Mouse (Mus musculus) heart, postnatal 0 days (tissue): ENCODE data around the gene T2. TPM values are rescaled to one million over a fixed set of nuclear protein-coding genes. Genes with fewer than 3 reads are reported as not detected.

Experiments
- ATAC-seq: fragments of 200-750 bp; cut with Nextera tagmentation; 2 replicates; pipeline ENCODE4 v1.8.0; 2017; ENCODE audit warnings: low read depth, moderate number of reproducible peaks, moderate library complexity; ENCODE audit not compliant: insufficient read depth
- DNase-seq: peaks from one replicate; pipeline ENCODE4 v3.0.0-alpha.2; 2016; ENCODE audit warnings: low spot score
- H3K27ac ChIP-seq: fragments of 300-500 bp; sonication (generic); 2 replicates; pipeline ENCODE4 v1.5.1; 2014; ENCODE audit warnings: low read depth, mild to moderate bottlenecking
- H3K27me3 ChIP-seq: fragments of 300-500 bp; sonication (generic); 2 replicates; pipeline ENCODE4 v1.6.1; 2014; ENCODE audit warnings: low read length, mixed read lengths; ENCODE audit not compliant: control insufficient read depth, insufficient read depth
- H3K36me3 ChIP-seq: fragments of 300-500 bp; sonication (generic); replicated peaks from 2 replicates; pipeline ENCODE4 v1.6.1; 2014; ENCODE audit warnings: low read length, mixed read lengths; ENCODE audit not compliant: control insufficient read depth, insufficient read depth
- H3K4me1 ChIP-seq: fragments of 300-500 bp; sonication (generic); 2 replicates; pipeline ENCODE4 v1.6.1; 2014; ENCODE audit warnings: antibody characterized with exemption; ENCODE audit not compliant: control insufficient read depth, insufficient read depth
- H3K4me2 ChIP-seq: fragments of 300-500 bp; sonication (generic); 2 replicates; pipeline ENCODE4 v1.6.1; 2014; ENCODE audit warnings: low read depth, mild to moderate bottlenecking, low read length, moderate library complexity
- H3K4me3 ChIP-seq: fragments of 300-500 bp; sonication (generic); 2 replicates; pipeline ENCODE4 v1.5.1; 2014; ENCODE audit warnings: low read depth, low read length
- H3K9ac ChIP-seq: fragments of 300-500 bp; sonication (generic); replicated peaks from 2 replicates; pipeline ENCODE4 v1.6.1; 2014; ENCODE audit warnings: low read depth, low read length, mixed read lengths
- H3K9me3 ChIP-seq: fragments of 300-500 bp; sonication (generic); replicated peaks from 2 replicates; pipeline ENCODE4 v1.6.1; 2016; ENCODE audit warnings: low read length; ENCODE audit not compliant: control insufficient read depth
- CTCF ChIP-seq: IDR thresholded peaks from 2 replicates; pipeline ENCODE4 v1.5.1; 2016; ENCODE audit warnings: antibody characterized with exemption, control low read depth, low read depth
- EP300 ChIP-seq: IDR thresholded peaks from 2 replicates; pipeline ENCODE4 v1.6.1; 2016; ENCODE audit warnings: antibody characterized with exemption, low read depth
- WGBS: fragments of 180-500 bp; shearing (Covaris S2); extraction: QIAGEN DNeasy Blood & Tissue Kit; methylation state at CpG from one replicate; pipeline ENCODE4 v1.1.7; 2014; 5-methylcytosine and 5-hydroxymethylcytosine counted together
- polyA plus RNA-seq: library from polyadenylated mRNA; unstranded; fragments of >200 nt; fragmentation: Nextera tagmentation; extraction: Ambion mirVana; gene quantifications from 2 replicates; pipeline ENCODE4 v1.2.1, GENCODE M21; 2015
- total RNA-seq: library from RNA; depleted of rRNA; stranded (reverse); fragments of >200 nt; gene quantifications from 2 replicates; pipeline ENCODE4 v1.2.3, GENCODE M21; 2014; ENCODE audit warnings: low replicate concordance

T2 gene
- total and polyA plus RNA-seq, 2 experiments from 2014 or later: 0.19 to 3.7 TPM

DNA sequence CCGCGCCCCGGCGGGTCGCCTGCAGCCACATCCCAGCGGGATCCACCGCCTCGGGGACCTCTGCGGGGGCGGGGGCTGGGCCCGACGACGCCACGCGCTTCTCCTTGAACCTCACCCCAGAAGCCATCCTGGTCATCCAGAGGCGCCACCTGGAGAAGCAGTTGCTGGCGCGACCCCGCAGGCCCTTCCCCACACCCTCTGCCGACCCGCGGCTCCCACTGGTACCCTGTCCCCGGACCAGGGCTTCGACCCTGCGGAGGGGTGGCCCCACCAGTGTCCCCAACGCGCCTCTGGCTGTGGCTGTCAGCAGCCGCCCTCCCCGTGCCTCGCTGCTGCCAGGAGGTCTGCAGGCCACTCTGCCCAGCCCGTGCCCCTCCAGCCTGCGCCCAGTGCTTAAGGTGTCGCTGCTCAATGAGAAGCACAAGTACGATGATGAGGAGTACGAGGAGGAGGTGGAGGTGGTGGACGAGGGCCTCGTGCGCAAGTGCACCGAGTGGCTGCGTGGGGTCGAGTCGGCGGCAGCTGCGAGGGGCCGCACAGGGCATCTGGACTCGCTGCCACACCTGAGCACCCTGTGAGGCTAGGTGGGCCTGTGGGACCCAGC lies 14.3 kb upstream of the T2 start:
- peaks cover 54% of the 10 kb centered on the region for H3K27me3 ChIP-seq
- no peaks in the 10 kb centered on the region for H3K9me3 ChIP-seq
- TF ChIP-seq CTCF: no peak
- TF ChIP-seq EP300: no peak
- DNase-seq (no peak), ATAC-seq (peak; percentile 45; the same call in 1 of the 2 replicates)
- 0 out of 2 replicates have a peak overlapping the region, but pooled peaks have one; percentile 8 for H3K9ac ChIP-seq
- no peak overlapping the region for H3K27ac ChIP-seq
- H3K4me2 ChIP-seq: peak overlapping the region; percentile 89
- H3K4me1 ChIP-seq: 0 out of 2 replicates have a peak, but pooled peaks cover 18% of the 10 kb centered on the region
- 12% methylated on average over 46 of the region's 46 CpGs for WGBS
- H3K36me3 ChIP-seq: no peaks in the 10 kb centered on the region
- peak overlapping the region; percentile 57 for H3K4me3 ChIP-seq

DNA sequence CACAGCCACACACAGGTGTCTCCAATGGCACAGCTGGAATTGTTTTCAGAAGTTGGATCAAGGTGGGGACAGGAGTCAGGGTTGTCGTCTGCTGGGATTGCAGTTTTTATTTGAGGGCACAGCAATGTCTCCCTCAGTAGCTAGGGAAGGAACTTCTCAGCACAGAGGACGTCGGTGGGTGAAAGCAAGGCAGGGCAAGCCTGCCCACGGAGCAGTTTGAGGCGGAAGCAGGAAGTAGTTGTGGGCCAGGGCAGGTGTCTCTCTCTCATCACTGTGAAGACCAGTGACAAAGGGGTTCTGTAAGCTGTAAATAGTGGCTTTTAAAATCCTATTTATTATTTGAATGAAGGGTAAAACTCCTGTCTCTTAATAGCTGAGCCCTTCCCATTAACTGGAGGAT lies 13.1 kb upstream of the T2 start:
- 0 out of 2 replicates have a peak, but pooled peaks cover 18% of the 10 kb centered on the region for H3K4me1 ChIP-seq

DNA sequence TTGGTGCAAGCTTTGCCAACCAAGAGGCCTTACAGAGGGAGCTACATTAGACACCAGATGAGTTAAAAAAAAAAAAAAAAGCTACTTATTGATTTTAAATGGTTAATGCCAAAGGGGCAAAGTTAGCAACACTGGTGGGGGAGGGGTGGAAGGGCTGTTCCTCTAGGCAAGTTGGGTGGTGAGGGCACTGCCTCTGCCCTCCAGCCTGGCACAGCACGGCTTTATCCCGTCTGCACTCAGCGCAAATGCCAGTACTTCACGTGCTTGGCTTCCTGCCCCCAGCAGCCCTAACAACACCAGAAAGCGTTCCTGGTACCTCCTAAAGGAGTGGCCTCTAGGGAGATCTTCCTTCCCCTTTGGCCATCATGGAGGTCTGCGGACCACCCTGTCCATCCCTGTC lies 12.4 kb upstream of the T2 start:
- Histone ChIP-seq H3K4me2 (no peak overlapping the region), H3K9me3 (no peaks in the 10 kb centered on the region), H3K27me3 (peaks cover 48% of the 10 kb centered on the region), H3K4me3 (no peak overlapping the region), H3K4me1 (0 out of 2 replicates have a peak, but pooled peaks cover 18% of the 10 kb centered on the region), H3K27ac (no peak overlapping the region), H3K36me3 (no peaks in the 10 kb centered on the region), H3K9ac (no peak overlapping the region)
- WGBS: 52% methylated on average over 6 of the region's 6 CpGs
- TF ChIP-seq CTCF (no peak), EP300 (no peak)
- DNase-seq: no peak
- no peak for ATAC-seq

More for the DNA sequence above, 13.1 kb upstream of the T2 start:
- TF ChIP-seq CTCF (no peak), EP300 (no peak)
- no peak for DNase-seq
- no peak overlapping the region for H3K4me3 ChIP-seq
- H3K9me3 ChIP-seq: no peaks in the 10 kb centered on the region
- H3K9ac ChIP-seq: no peak overlapping the region
- no peak overlapping the region for H3K4me2 ChIP-seq
- ATAC-seq: no peak
- H3K27me3 ChIP-seq: peaks cover 54% of the 10 kb centered on the region
- no peak overlapping the region for H3K27ac ChIP-seq
- WGBS: 48% methylated on average over 5 of the region's 5 CpGs
- no peaks in the 10 kb centered on the region for H3K36me3 ChIP-seq

DNA sequence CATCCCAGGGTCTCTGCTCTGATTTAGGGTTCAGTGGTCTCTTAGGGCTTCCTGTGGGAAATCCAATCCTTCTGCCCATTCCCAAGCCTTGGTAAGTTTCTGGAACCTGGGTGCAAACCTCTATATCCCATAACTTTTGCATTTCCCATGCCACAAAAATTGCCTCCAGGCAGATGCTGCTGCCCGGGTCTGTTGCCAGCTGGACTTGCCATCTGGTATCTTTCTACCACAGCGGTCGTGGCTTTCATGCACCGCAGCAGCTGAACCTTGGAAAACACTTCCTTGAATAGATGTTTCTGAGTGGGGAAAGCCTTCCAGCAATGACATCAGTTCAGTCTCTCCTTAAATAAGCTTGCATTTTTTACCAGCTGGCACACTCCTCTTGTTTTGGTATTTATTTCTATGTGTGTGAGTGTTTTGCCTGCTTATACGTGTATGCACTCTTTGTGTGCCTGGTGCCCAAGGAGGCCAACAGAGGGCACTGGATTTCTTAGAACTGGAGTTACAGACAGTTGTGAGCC lies 8.0 kb upstream of the T2 start:
- 0 out of 2 replicates have a peak, but pooled peaks cover 5% of the 10 kb centered on the region for H3K27me3 ChIP-seq
- TF ChIP-seq EP300: no peak
- H3K4me3 ChIP-seq: no peak overlapping the region
- no peak overlapping the region for H3K27ac ChIP-seq
- no peaks in the 10 kb centered on the region for H3K9me3 ChIP-seq
- 76% methylated on average over 5 of the region's 5 CpGs for WGBS
- H3K9ac ChIP-seq: no peak overlapping the region
- DNase-seq (no peak), ATAC-seq (no peak)
- H3K36me3 ChIP-seq: no peaks in the 10 kb centered on the region
- H3K4me1 ChIP-seq: no peaks in the 10 kb centered on the region
- no peak overlapping the region for H3K4me2 ChIP-seq

DNA sequence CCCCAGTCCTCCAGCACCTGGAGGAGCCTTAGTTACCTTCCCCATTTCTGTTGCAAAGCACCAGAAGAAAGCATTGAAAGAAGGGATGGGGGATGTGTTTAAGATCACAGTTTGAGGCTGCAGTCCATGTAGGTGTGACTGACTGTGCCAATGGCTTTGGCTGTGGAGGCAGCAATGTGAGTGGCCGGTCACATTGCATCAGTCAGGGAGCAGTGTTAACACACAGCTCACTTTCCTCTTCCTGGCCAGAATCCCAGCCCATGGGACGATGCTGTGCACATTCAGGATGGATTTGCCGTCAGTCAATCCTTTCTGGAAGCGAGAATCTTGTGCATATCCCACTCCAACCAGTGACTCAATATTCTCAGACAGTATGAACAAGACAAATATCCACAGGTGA lies 6.9 kb upstream of the T2 start:
- H3K27me3 ChIP-seq: no peaks in the 10 kb centered on the region
- WGBS: 79% methylated on average over 4 of the region's 4 CpGs
- DNase-seq (no peak), ATAC-seq (no peak)
- no peaks in the 10 kb centered on the region for H3K4me1 ChIP-seq
- H3K4me3 ChIP-seq: no peak overlapping the region
- no peak overlapping the region for H3K4me2 ChIP-seq
- H3K9me3 ChIP-seq: no peaks in the 10 kb centered on the region
- no peak for TF ChIP-seq CTCF
- no peak for TF ChIP-seq EP300
- no peak overlapping the region for H3K27ac ChIP-seq
- H3K36me3 ChIP-seq: no peaks in the 10 kb centered on the region
- H3K9ac ChIP-seq: no peak overlapping the region

DNA sequence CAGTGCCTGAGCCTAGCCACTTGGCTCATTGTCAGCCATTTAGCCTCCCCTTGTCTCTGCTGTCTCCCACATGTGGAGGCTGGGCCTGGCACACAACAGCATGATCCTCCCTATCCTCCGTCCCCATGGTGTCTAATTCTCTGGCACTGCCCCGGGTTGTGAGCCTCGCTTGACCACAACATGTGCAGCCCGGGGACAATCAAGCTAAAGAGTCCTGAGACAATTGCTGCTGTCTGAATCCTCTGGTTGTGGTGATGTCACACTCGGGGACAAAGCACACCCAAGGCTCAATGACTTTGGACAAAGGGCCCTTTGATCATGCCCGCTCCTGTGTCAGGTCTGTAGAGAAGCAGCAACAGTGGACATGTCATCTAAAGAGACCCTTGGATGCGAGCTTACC lies 4.7 kb upstream of the T2 start:
- H3K4me3 ChIP-seq: no peak overlapping the region
- no peak overlapping the region for H3K27ac ChIP-seq
- no peaks in the 10 kb centered on the region for H3K9me3 ChIP-seq
- TF ChIP-seq CTCF: no peak
- no peak overlapping the region for H3K9ac ChIP-seq
- DNase-seq: no peak
- 78% methylated on average over 7 of the region's 7 CpGs for WGBS
- no peak overlapping the region for H3K4me2 ChIP-seq
- no peaks in the 10 kb centered on the region for H3K36me3 ChIP-seq
- H3K27me3 ChIP-seq: no peaks in the 10 kb centered on the region
- no peaks in the 10 kb centered on the region for H3K4me1 ChIP-seq
- ATAC-seq: no peak
